Mouse (Mus musculus): ENCODE measurements around the gene Ggt6. TPM values are rescaled to one million over a fixed set of nuclear protein-coding genes. Genes with fewer than 3 reads are reported as not detected.
A peak's percentile ranks its signal among the peaks of the same experiment; 100 is the strongest.
"Not testable (repeated sequence)": the region's sequence is repeated elsewhere in the genome, so short reads cannot be mapped to it uniquely, and the experiment has no call there.

Gene Ggt6
- total RNA-seq, 2 experiments from 2014 or later: not detected

- intact Hi-C loops (cut with DNase I); DNase-seq (ENCODE audit: extremely low spot score in 1 of 2, low spot score in 2 of 2): not testable (repeated sequence)
Measured at GRCm38 (mm10) chr11:72430311-72431068, 4.8 kb upstream of the Ggt6 start.

- intact Hi-C loops (cut with DNase I): no loop called here
- DNase-seq (ENCODE audit: extremely low spot score in 1 of 2, low spot score in 2 of 2): peak in 1 of 2 experiments; percentile 33
Measured at GRCm38 (mm10) chr11:72435694-72436045, 344 bp downstream of the Ggt6 start.

- intact Hi-C loops (cut with DNase I): no loop called here
- DNase-seq (ENCODE audit: extremely low spot score in 1 of 2, low spot score in 2 of 2): peak in 1 of 2 experiments; percentile 77
Measured at GRCm38 (mm10) chr11:72436271-72436670, 945 bp downstream of the Ggt6 start.

GRCm38 (mm10) chr11:72436756-72437650 lies 1.7 kb downstream of the Ggt6 start:
- intact Hi-C loops (cut with DNase I): no loop called here
- peak in 1 of 2 experiments; percentile 37 for DNase-seq (ENCODE audit: extremely low spot score in 1 of 2, low spot score in 2 of 2)

- peak in 1 of 2 experiments; percentile 18 for DNase-seq (ENCODE audit: extremely low spot score in 1 of 2, low spot score in 2 of 2)
- intact Hi-C loops (cut with DNase I): no loop called here
Measured at GRCm38 (mm10) chr11:72438411-72438810, 3.1 kb downstream of the Ggt6 start.

GRCm38 (mm10) chr11:72440597-72440964 lies 5.3 kb downstream of the Ggt6 start:
- DNase-seq (ENCODE audit: extremely low spot score in 1 of 2, low spot score in 2 of 2); intact Hi-C loops (cut with DNase I): not testable (repeated sequence)

GRCm38 (mm10) chr11:72440965-72441664 lies 5.8 kb downstream of the Ggt6 start, which contains the start of gene Mybbp1a:
Gene Mybbp1a, plus strand, starts transcription at chr11:72441355.
- intact Hi-C loops (cut with DNase I): no loop called here
- peak; percentile 98 for DNase-seq (ENCODE audit: extremely low spot score in 1 of 2, low spot score in 2 of 2)

GRCm38 (mm10) chr11:72446311-72447105 lies 11.2 kb downstream of the Ggt6 start:
- DNase-seq (ENCODE audit: extremely low spot score in 1 of 2, low spot score in 2 of 2): peak in 1 of 2 experiments; percentile 59
- intact Hi-C loops (cut with DNase I): loop anchor here (5.0 kb wide), 1 partner anchor 116 kb away; no protein-coding TSS in a partner anchor

- intact Hi-C loops (cut with DNase I): loop anchor here (5.0 kb wide), 1 partner anchor 115 kb away; no protein-coding TSS in a partner anchor
Measured at GRCm38 (mm10) chr11:72447475-72447874, 12.1 kb downstream of the Ggt6 start.

GRCm38 (mm10) chr11:72452140-72452665 lies 16.9 kb downstream of the Ggt6 start:
- DNase-seq (ENCODE audit: extremely low spot score in 1 of 2, low spot score in 2 of 2): no peak
- intact Hi-C loops (cut with DNase I): no loop called here

More at GRCm38 (mm10) chr11:72447475-72447874, 12.1 kb downstream of the Ggt6 start:
- DNase-seq (ENCODE audit: extremely low spot score in 1 of 2, low spot score in 2 of 2): peak in 1 of 2 experiments; percentile 40

- no peak for DNase-seq (ENCODE audit: extremely low spot score in 1 of 2, low spot score in 2 of 2)
- intact Hi-C loops (cut with DNase I): no loop called here
Measured at GRCm38 (mm10) chr11:72453105-72453953, 18.0 kb downstream of the Ggt6 start.

- intact Hi-C loops (cut with DNase I): no loop called here
- DNase-seq (ENCODE audit: extremely low spot score in 1 of 2, low spot score in 2 of 2): peak in 1 of 2 experiments; percentile 61
Measured at GRCm38 (mm10) chr11:72455694-72456093, 20.4 kb downstream of the Ggt6 start.

GRCm38 (mm10) chr11:72457995-72458496 lies 22.7 kb downstream of the Ggt6 start:
- intact Hi-C loops (cut with DNase I): no loop called here
- DNase-seq (ENCODE audit: extremely low spot score in 1 of 2, low spot score in 2 of 2): peak in 1 of 2 experiments; percentile 74

- intact Hi-C loops (cut with DNase I): no loop called here
- no peak for DNase-seq (ENCODE audit: extremely low spot score in 1 of 2, low spot score in 2 of 2)
Measured at GRCm38 (mm10) chr11:72458502-72458901, 23.2 kb downstream of the Ggt6 start.

GRCm38 (mm10) chr11:72461500-72461981 lies 26.2 kb downstream of the Ggt6 start:
- intact Hi-C loops (cut with DNase I): no loop called here
- peak in 1 of 2 experiments; percentile 59 for DNase-seq (ENCODE audit: extremely low spot score in 1 of 2, low spot score in 2 of 2)

- intact Hi-C loops (cut with DNase I): no loop called here
Measured at GRCm38 (mm10) chr11:72464821-72465220, 29.5 kb downstream of the Ggt6 start.

More at GRCm38 (mm10) chr11:72464821-72465220, 29.5 kb downstream of the Ggt6 start:
- DNase-seq (ENCODE audit: extremely low spot score in 1 of 2, low spot score in 2 of 2): no peak
